Mouse (Mus musculus) E14TG2a.4 (cell line): ENCODE measurements around the gene Spata21.
A peak's percentile ranks its signal among the peaks of the same experiment; 100 is the strongest.

Source experiments
- H3K27me3 ChIP-seq: 2 replicates; pipeline ENCODE4 v1.6.1; 2014; ENCODE audit warnings: low read length, control low read depth; ENCODE audit not compliant: insufficient read depth
- H3K36me3 ChIP-seq: 2 replicates; pipeline ENCODE4 v1.6.1; 2014; ENCODE audit warnings: low read length, control low read depth; ENCODE audit not compliant: insufficient read depth
- H3K4me1 ChIP-seq: replicated peaks from 2 replicates; pipeline ENCODE4 v1.6.1; 2014; ENCODE audit warnings: low read depth, low read length, control low read depth
- H3K4me3 ChIP-seq: replicated peaks from 2 replicates; pipeline ENCODE4 v1.5.1; 2014; ENCODE audit warnings: mild to moderate bottlenecking, low read length
- H3K9me3 ChIP-seq: 2 replicates; pipeline ENCODE4 v1.6.1; 2014; ENCODE audit warnings: low read length, control low read depth
- CTCF ChIP-seq: conservative IDR thresholded peaks from 2 replicates; pipeline ENCODE4 v1.5.1; 2014; ENCODE audit warnings: low read length
- NANOG ChIP-seq: IDR thresholded peaks from 2 replicates; pipeline ENCODE4 v1.6.1; 2014; ENCODE audit warnings: borderline replicate concordance, low read length, mixed read lengths
- POU5F1 ChIP-seq: IDR thresholded peaks from 2 replicates; pipeline ENCODE4 v1.6.1; 2014; ENCODE audit warnings: low read length, borderline replicate concordance

Gene Spata21

DNA sequence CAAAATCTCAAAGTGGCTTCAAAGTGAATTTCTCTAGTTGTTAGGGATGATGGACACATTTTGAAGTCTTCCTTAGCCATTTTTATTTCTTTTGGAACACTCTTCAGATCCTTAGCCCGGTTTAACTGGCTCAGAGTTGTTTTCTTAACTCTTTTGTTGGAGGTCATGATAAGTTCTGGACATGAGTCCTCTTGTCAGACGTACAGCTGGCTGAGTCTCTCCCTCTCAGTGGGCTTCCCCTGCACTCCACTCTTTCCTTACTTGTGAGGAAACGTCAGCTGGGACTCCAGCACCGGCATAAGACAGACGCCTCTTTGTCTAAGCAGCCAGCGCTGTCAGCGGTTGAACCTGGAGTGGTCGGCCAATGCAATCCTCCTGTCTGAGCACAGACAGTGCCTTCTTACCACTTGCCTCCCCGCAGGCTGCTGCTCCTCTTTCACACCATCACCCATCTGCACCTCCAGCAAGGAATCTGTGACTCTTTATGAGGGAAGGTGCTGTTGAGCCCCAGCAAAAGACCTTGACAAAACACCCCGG lies 20.1 kb downstream of the Spata21 start:
- Histone ChIP-seq H3K9me3 (no peaks in the 10 kb centered on the region), H3K36me3 (peaks cover 23% of the 10 kb centered on the region), H3K4me1 (peaks cover 36% of the 10 kb centered on the region), H3K4me3 (no peak overlapping the region), H3K27me3 (peaks cover 6% of the 10 kb centered on the region; the same call in 1 of the 2 replicates)
- no peak for TF ChIP-seq NANOG
- TF ChIP-seq CTCF, result no peak
- no peak for TF ChIP-seq POU5F1

GRCm38 (mm10) chr4:141113831-141114230 lies 25.7 kb downstream of the Spata21 start:
- Histone ChIP-seq H3K9me3 (no peaks in the 10 kb centered on the region), H3K4me3 (peak overlapping the region; percentile 63; the same call in 1 of the 2 replicates), H3K4me1 (peaks cover 74% of the 10 kb centered on the region), H3K27me3 (no peaks in the 10 kb centered on the region), H3K36me3 (peaks cover 76% of the 10 kb centered on the region)
- TF ChIP-seq NANOG (no peak), CTCF (no peak), POU5F1 (no peak)

- TF ChIP-seq CTCF, result no peak
- no peak for TF ChIP-seq NANOG
- no peak for TF ChIP-seq POU5F1
- Histone ChIP-seq H3K9me3 (no peaks in the 10 kb centered on the region), H3K4me1 (peaks cover 81% of the 10 kb centered on the region), H3K4me3 (peak overlapping the region; percentile 63), H3K36me3 (peaks cover 83% of the 10 kb centered on the region), H3K27me3 (no peaks in the 10 kb centered on the region)
Observed at GRCm38 (mm10) chr4:141114521-141114981, 26.4 kb downstream of the Spata21 start.

- Histone ChIP-seq H3K27me3 (no peaks in the 10 kb centered on the region), H3K4me1 (peaks cover 89% of the 10 kb centered on the region), H3K4me3 (peak overlapping the region; percentile 63), H3K36me3 (peaks cover 92% of the 10 kb centered on the region), H3K9me3 (no peaks in the 10 kb centered on the region)
- TF ChIP-seq CTCF, result no peak
- TF ChIP-seq NANOG, result peak; percentile 28; the same call in 1 of the 2 replicates
Observed at GRCm38 (mm10) chr4:141115398-141115797, 27.3 kb downstream of the Spata21 start.

- Histone ChIP-seq H3K27me3 (no peaks in the 10 kb centered on the region), H3K4me3 (peak overlapping the region; percentile 8), H3K9me3 (no peaks in the 10 kb centered on the region), H3K36me3 (peaks cover 91% of the 10 kb centered on the region), H3K4me1 (peaks cover 98% of the 10 kb centered on the region)
- TF ChIP-seq POU5F1, result no peak
- TF ChIP-seq CTCF, result no peak
- TF ChIP-seq NANOG, result no peak
Observed at GRCm38 (mm10) chr4:141118691-141119090, 30.6 kb downstream of the Spata21 start.

DNA sequence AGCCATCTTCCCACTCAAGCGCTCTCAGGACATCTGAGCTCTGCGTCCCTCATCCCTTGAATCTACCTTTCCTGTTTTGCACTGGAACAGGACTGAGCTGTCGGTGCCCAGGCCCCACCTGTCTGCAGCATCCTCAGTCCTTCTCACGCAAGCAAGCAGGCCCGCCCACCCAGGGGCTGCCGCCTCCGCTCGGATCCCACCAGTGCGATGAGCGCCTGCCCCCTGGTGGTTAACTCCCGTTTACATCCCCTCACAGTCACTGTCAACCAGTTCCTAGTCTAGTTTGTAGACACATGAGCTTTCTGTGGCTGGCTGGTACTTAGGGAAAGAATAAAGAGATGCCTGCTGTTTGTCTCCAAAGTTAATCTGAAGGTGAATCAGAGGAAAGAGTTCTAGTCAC lies 32.6 kb downstream of the Spata21 start:
- no peak for TF ChIP-seq NANOG
- peak; percentile 55 for TF ChIP-seq CTCF
- TF ChIP-seq POU5F1, result no peak

DNA sequence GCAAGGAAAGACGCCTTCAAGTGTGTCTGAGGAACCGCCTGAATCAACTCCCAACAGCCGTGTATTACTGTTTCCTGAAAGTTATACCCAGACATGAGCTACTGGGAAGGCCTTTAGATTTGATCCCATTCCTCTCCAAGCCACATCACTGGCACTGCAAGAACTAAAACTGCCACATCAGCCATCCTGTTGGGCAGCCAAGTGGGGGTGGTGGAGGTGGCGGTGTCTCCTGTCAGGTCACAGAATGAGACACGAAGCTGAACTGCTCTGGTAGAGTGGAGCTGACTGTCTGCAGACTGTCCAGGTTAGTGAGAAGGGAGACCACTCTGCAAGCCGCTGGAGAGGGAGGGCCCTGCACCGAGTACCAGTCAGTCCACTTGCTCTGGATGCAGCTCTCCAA lies 34.5 kb downstream of the Spata21 start:
- no peak for TF ChIP-seq CTCF
- TF ChIP-seq NANOG, result no peak
- TF ChIP-seq POU5F1, result no peak

More for the DNA sequence above, 32.6 kb downstream of the Spata21 start:
- H3K9me3 ChIP-seq, result no peaks in the 10 kb centered on the region
- peaks cover 98% of the 10 kb centered on the region for H3K4me1 ChIP-seq
- H3K27me3 ChIP-seq, result no peaks in the 10 kb centered on the region
- peaks cover 84% of the 10 kb centered on the region for H3K36me3 ChIP-seq
- 0 out of 2 replicates have a peak overlapping the region, but pooled peaks have one; percentile 23 for H3K4me3 ChIP-seq

GRCm38 (mm10) chr4:141123065-141123464 lies 34.9 kb downstream of the Spata21 start:
- peaks cover 76% of the 10 kb centered on the region for H3K36me3 ChIP-seq
- no peak overlapping the region for H3K4me3 ChIP-seq
- H3K9me3 ChIP-seq, result no peaks in the 10 kb centered on the region
- no peaks in the 10 kb centered on the region for H3K27me3 ChIP-seq
- TF ChIP-seq CTCF (no peak), POU5F1 (no peak), NANOG (no peak)
- H3K4me1 ChIP-seq, result peaks cover 99% of the 10 kb centered on the region

More for the DNA sequence above, 34.5 kb downstream of the Spata21 start:
- Histone ChIP-seq H3K36me3 (peaks cover 81% of the 10 kb centered on the region), H3K9me3 (no peaks in the 10 kb centered on the region), H3K4me1 (peaks cover 99% of the 10 kb centered on the region), H3K27me3 (no peaks in the 10 kb centered on the region), H3K4me3 (no peak overlapping the region)
